Mouse (Mus musculus) kidney, postnatal 0 days (tissue): ENCODE results near the gene Nudt8. TPM values are rescaled to one million over a fixed set of nuclear protein-coding genes. Genes with fewer than 3 reads are reported as not detected.

Experiments
- ATAC-seq: fragments of 200-750 bp; cut with Nextera tagmentation; replicated peaks from 2 replicates; pipeline ENCODE4 v1.8.0; 2017; ENCODE audit warnings: low read depth, moderate number of reproducible peaks, moderate TSS enrichment, moderate library complexity; ENCODE audit not compliant: low FRiP score
- DNase-seq: peaks from one replicate; pipeline ENCODE4 v3.0.0-alpha.2; 2016; ENCODE audit warnings: low spot score
- H3K27ac ChIP-seq: fragments of 300-500 bp; sonication (generic); 2 replicates; pipeline ENCODE4 v1.5.1; 2014; ENCODE audit warnings: mild to moderate bottlenecking
- H3K27me3 ChIP-seq: fragments of 300-500 bp; sonication (generic); 2 replicates; pipeline ENCODE4 v1.6.1; 2014; ENCODE audit warnings: low read length, mixed read lengths; ENCODE audit not compliant: insufficient read depth
- H3K36me3 ChIP-seq: fragments of 300-500 bp; sonication (generic); 2 replicates; pipeline ENCODE4 v1.6.1; 2014; ENCODE audit warnings: low read length, mixed read lengths; ENCODE audit not compliant: insufficient read depth
- H3K4me1 ChIP-seq: fragments of 300-500 bp; sonication (generic); replicated peaks from 2 replicates; pipeline ENCODE4 v1.6.1; 2014; ENCODE audit warnings: antibody characterized with exemption, low read length, mixed read lengths; ENCODE audit not compliant: insufficient read depth
- H3K4me2 ChIP-seq: fragments of 300-500 bp; sonication (generic); 2 replicates; pipeline ENCODE4 v1.6.1; 2014; ENCODE audit warnings: mild to moderate bottlenecking, low read length, moderate library complexity, mixed read lengths
- H3K4me3 ChIP-seq: fragments of 300-500 bp; sonication (generic); replicated peaks from 2 replicates; pipeline ENCODE4 v1.5.1; 2014; ENCODE audit warnings: low read depth, low read length
- H3K9ac ChIP-seq: fragments of 300-500 bp; sonication (generic); 2 replicates; pipeline ENCODE4 v1.6.1; 2014; ENCODE audit warnings: low read depth, low read length
- H3K9me3 ChIP-seq: fragments of 300-500 bp; sonication (generic); replicated peaks from 2 replicates; pipeline ENCODE4 v1.6.1; 2016; ENCODE audit warnings: low read length, inconsistent platforms, mixed read lengths
- CTCF ChIP-seq: IDR thresholded peaks from 2 replicates; pipeline ENCODE4 v1.5.1; 2016; ENCODE audit warnings: antibody characterized with exemption, low read depth, mild to moderate bottlenecking, moderate library complexity
- WGBS: fragments of 180-500 bp; shearing (Covaris S2); extraction: QIAGEN DNeasy Blood & Tissue Kit; methylation state at CpG from one replicate; pipeline ENCODE4 v1.1.7; 2014; 5-methylcytosine and 5-hydroxymethylcytosine counted together
- polyA plus RNA-seq: library from polyadenylated mRNA; unstranded; fragments of >200 nt; fragmentation: Nextera tagmentation; extraction: Ambion mirVana; gene quantifications from 2 replicates; pipeline ENCODE4 v1.2.1, GENCODE M21; 2015

The Nudt8 gene
- polyA plus RNA-seq, 1 experiment from 2014 or later: 52.2 TPM

GRCm38 (mm10) chr19:3983527-3984200 is 16.7 kb upstream of the Nudt8 start:
- DNase-seq: no peak
- no peak for ATAC-seq
- WGBS: 53% methylated on average over 9 of the region's 9 CpGs
- peak overlapping the region; percentile 23; the same call in 1 of the 2 replicates for H3K9ac ChIP-seq
- no peak overlapping the region for H3K27ac ChIP-seq
- H3K4me2 ChIP-seq: no peak overlapping the region
- peaks cover 26% of the 10 kb centered on the region for H3K4me1 ChIP-seq
- no peak overlapping the region for H3K4me3 ChIP-seq
- H3K36me3 ChIP-seq: 0 out of 2 replicates have a peak, but pooled peaks cover 3% of the 10 kb centered on the region
- H3K27me3 ChIP-seq: no peaks in the 10 kb centered on the region
- no peaks in the 10 kb centered on the region for H3K9me3 ChIP-seq
- no peak for TF ChIP-seq CTCF

- Histone ChIP-seq H3K36me3 (0 out of 2 replicates have a peak, but pooled peaks cover 3% of the 10 kb centered on the region), H3K9me3 (no peaks in the 10 kb centered on the region), H3K4me1 (peaks cover 26% of the 10 kb centered on the region), H3K4me3 (no peak overlapping the region), H3K27me3 (no peaks in the 10 kb centered on the region), H3K4me2 (peak overlapping the region; percentile 3; the same call in 1 of the 2 replicates), H3K9ac (no peak overlapping the region), H3K27ac (peak overlapping the region; percentile 87)
- no peak for TF ChIP-seq CTCF
- DNase-seq: peak; percentile 84
- WGBS: 10% methylated on average over 8 of the region's 8 CpGs
- ATAC-seq: peak; percentile 85
Measured at GRCm38 (mm10) chr19:3985261-3985681, 15.1 kb upstream of the Nudt8 start.

GRCm38 (mm10) chr19:3986334-3986733 is 14.0 kb upstream of the Nudt8 start, which contains the start of gene Acy3:
Acy3 (plus strand) TSS chr19:3986570.
- Histone ChIP-seq H3K4me2 (peak within 1 kb of the TSS; percentile 48), H3K9me3 (no peaks in the 10 kb centered on the region), H3K4me1 (peaks cover 26% of the 10 kb centered on the region), H3K4me3 (0 out of 2 replicates have a peak within 1 kb of the TSS, but pooled peaks have one; percentile 7), H3K27me3 (no peaks in the 10 kb centered on the region), H3K36me3 (0 out of 2 replicates have a peak, but pooled peaks cover 3% of the 10 kb centered on the region), H3K27ac (peak within 1 kb of the TSS; percentile 87), H3K9ac (peak within 1 kb of the TSS; percentile 38)
- ATAC-seq (peak; percentile 78), DNase-seq (peak; percentile 94)
- WGBS: 5% methylated on average over 8 of the region's 8 CpGs
- no peak for TF ChIP-seq CTCF

GRCm38 (mm10) chr19:3988066-3988465 is 12.3 kb upstream of the Nudt8 start:
- no peak overlapping the region for H3K9ac ChIP-seq
- WGBS: 84% methylated on average over 14 of the region's 14 CpGs
- no peak overlapping the region for H3K4me3 ChIP-seq
- no peak for TF ChIP-seq CTCF
- no peaks in the 10 kb centered on the region for H3K27me3 ChIP-seq
- H3K4me2 ChIP-seq: no peak overlapping the region
- ATAC-seq (no peak), DNase-seq (no peak)
- H3K9me3 ChIP-seq: no peaks in the 10 kb centered on the region
- peaks cover 26% of the 10 kb centered on the region for H3K4me1 ChIP-seq
- 0 out of 2 replicates have a peak, but pooled peaks cover 3% of the 10 kb centered on the region for H3K36me3 ChIP-seq
- H3K27ac ChIP-seq: no peak overlapping the region

GRCm38 (mm10) chr19:3988750-3989149 is 11.6 kb upstream of the Nudt8 start:
- H3K27me3 ChIP-seq: no peaks in the 10 kb centered on the region
- no peak for DNase-seq
- H3K9me3 ChIP-seq: no peaks in the 10 kb centered on the region
- peak; percentile 45 for TF ChIP-seq CTCF
- H3K4me1 ChIP-seq: peaks cover 26% of the 10 kb centered on the region
- H3K4me2 ChIP-seq: no peak overlapping the region
- no peak overlapping the region for H3K4me3 ChIP-seq
- H3K9ac ChIP-seq: no peak overlapping the region
- no peak overlapping the region for H3K27ac ChIP-seq
- WGBS: 96% methylated on average over 4 of the region's 4 CpGs
- no peak for ATAC-seq
- 0 out of 2 replicates have a peak, but pooled peaks cover 3% of the 10 kb centered on the region for H3K36me3 ChIP-seq

GRCm38 (mm10) chr19:3990804-3991203 is 9.6 kb upstream of the Nudt8 start:
- no peak for ATAC-seq
- no peak overlapping the region for H3K4me3 ChIP-seq
- 24% methylated on average over 6 of the region's 6 CpGs for WGBS

More at GRCm38 (mm10) chr19:3990804-3991203, 9.6 kb upstream of the Nudt8 start:
- peaks cover 14% of the 10 kb centered on the region for H3K4me1 ChIP-seq
- TF ChIP-seq CTCF: no peak
- H3K27ac ChIP-seq: no peak overlapping the region
- 0 out of 2 replicates have a peak, but pooled peaks cover 3% of the 10 kb centered on the region for H3K36me3 ChIP-seq
- no peak overlapping the region for H3K4me2 ChIP-seq
- no peak overlapping the region for H3K9ac ChIP-seq
- no peaks in the 10 kb centered on the region for H3K9me3 ChIP-seq
- no peaks in the 10 kb centered on the region for H3K27me3 ChIP-seq
- no peak for DNase-seq
